Mouse (Mus musculus) G1E (cell line): ENCODE measurements around the gene Arl1. TPM values are rescaled to one million over a fixed set of nuclear protein-coding genes. Genes with fewer than 3 reads are reported as not detected.

ENCODE experiments used
- ATAC-seq: 2 replicates; pipeline ENCODE4 v1.8.0; 2016; ENCODE audit warnings: mild to moderate bottlenecking; ENCODE audit not compliant: insufficient number of reproducible peaks, poor library complexity, low FRiP score, severe bottlenecking; ENCODE audit errors: extremely low read depth
- DNase-seq: peaks from one replicate; pipeline ENCODE4 v3.0.0; 2012; ENCODE audit warnings: low spot score
- H3K27me3 ChIP-seq: 2 replicates; pipeline ENCODE4 v1.6.1; 2012; ENCODE audit warnings: mild to moderate bottlenecking, low read length, inconsistent platforms; ENCODE audit not compliant: insufficient read depth
- H3K36me3 ChIP-seq: replicated peaks from 2 replicates; pipeline ENCODE3; 2012; ENCODE audit warnings: mild to moderate bottlenecking, inconsistent platforms
- H3K4me1 ChIP-seq: 2 replicates; pipeline ENCODE4 v1.6.1; 2012; ENCODE audit warnings: low read depth, low read length, inconsistent platforms, mixed read lengths; ENCODE audit not compliant: insufficient read depth
- H3K4me3 ChIP-seq: 2 replicates; pipeline ENCODE4 v1.5.1; 2012; ENCODE audit warnings: low read depth, mild to moderate bottlenecking, inconsistent platforms, low read length, moderate library complexity, mixed read lengths
- H3K9me3 ChIP-seq: replicated peaks from 2 replicates; pipeline ENCODE4 v1.6.1; 2012; ENCODE audit warnings: inconsistent platforms
- CTCF ChIP-seq: IDR thresholded peaks from 2 replicates; pipeline ENCODE4 v1.5.1; 2012; ENCODE audit warnings: low read depth, low read length, inconsistent platforms, mixed read lengths
- GATA1 ChIP-seq: IDR thresholded peaks from 2 replicates; pipeline ENCODE4 v1.6.1; 2012; ENCODE audit warnings: borderline replicate concordance, low read length, inconsistent platforms, mixed read lengths
- GATA2 ChIP-seq: IDR thresholded peaks from 2 replicates; pipeline ENCODE4 v1.6.1; 2012; ENCODE audit warnings: low read depth, low read length, inconsistent platforms, borderline replicate concordance
- POLR2AphosphoS5 ChIP-seq: IDR thresholded peaks from 2 replicates; pipeline ENCODE4 v1.6.1; 2012; ENCODE audit warnings: low read depth, low read length, inconsistent platforms; ENCODE audit not compliant: insufficient replicate concordance
- TAL1 ChIP-seq: conservative IDR thresholded peaks from 2 replicates; pipeline ENCODE4 v1.6.1; 2012; ENCODE audit warnings: low read depth, low read length, inconsistent platforms, mixed read lengths
- polyA plus RNA-seq: library from polyadenylated mRNA; stranded (reverse); fragments of >175 nt; gene quantifications from 2 replicates; pipeline ENCODE4 v1.2.3, GENCODE M21; 2012
- total RNA-seq, 2 experiments: library from RNA; stranded (forward) in 1 of 2; stranded (reverse) in 1 of 2; fragments of 200-1000 nt in 1 of 2; fragments of >200 nt in 1 of 2; fragmentation: Nextera tagmentation in 1 of 2; gene quantifications; 2 replicates each; pipeline ENCODE4 v1.2.3; 2014 to 2017

Gene Arl1
- total RNA-seq (2014; fragmentation: Nextera tagmentation) = 70.6 and 76.5 TPM in 2 replicates
- 77.4 and 89.3 TPM in 2 replicates for total RNA-seq (2017)
- polyA plus RNA-seq = 30.2 and 31.7 TPM in 2 replicates

GRCm38 (mm10) chr10:88730571-88731495, at the start of gene Arl1:
Gene Arl1, plus strand, starts transcription at chr10:88730858.
- peaks cover 19% of the 10 kb centered on the region for H3K36me3 ChIP-seq
- peaks cover 7% of the 10 kb centered on the region; the same call in 1 of the 2 replicates for H3K27me3 ChIP-seq
- H3K4me3 ChIP-seq = peak within 1 kb of the TSS; percentile 97
- ATAC-seq = peak; percentile 86
- peaks cover 30% of the 10 kb centered on the region for H3K4me1 ChIP-seq
- peak; percentile 73 for DNase-seq
- no peaks in the 10 kb centered on the region for H3K9me3 ChIP-seq
- TF ChIP-seq POLR2AphosphoS5 = no peak
- no peak for TF ChIP-seq GATA1
- TF ChIP-seq GATA2 = no peak
- no peak for TF ChIP-seq CTCF
- TF ChIP-seq TAL1 = no peak

GRCm38 (mm10) chr10:88682904-88683563, 47.6 kb upstream of the Arl1 start:
- H3K27me3 ChIP-seq = 0 out of 2 replicates have a peak, but pooled peaks cover 2% of the 10 kb centered on the region
- no peaks in the 10 kb centered on the region; the same call in 1 of the 2 replicates for H3K4me1 ChIP-seq
- no peaks in the 10 kb centered on the region for H3K36me3 ChIP-seq
- ATAC-seq (no peak), DNase-seq (no peak)
- no peak overlapping the region for H3K4me3 ChIP-seq
- TF ChIP-seq POLR2AphosphoS5 = no peak
- TF ChIP-seq GATA1 = no peak
- TF ChIP-seq GATA2 = no peak
- TF ChIP-seq TAL1 = no peak
- H3K9me3 ChIP-seq = no peaks in the 10 kb centered on the region

DNA sequence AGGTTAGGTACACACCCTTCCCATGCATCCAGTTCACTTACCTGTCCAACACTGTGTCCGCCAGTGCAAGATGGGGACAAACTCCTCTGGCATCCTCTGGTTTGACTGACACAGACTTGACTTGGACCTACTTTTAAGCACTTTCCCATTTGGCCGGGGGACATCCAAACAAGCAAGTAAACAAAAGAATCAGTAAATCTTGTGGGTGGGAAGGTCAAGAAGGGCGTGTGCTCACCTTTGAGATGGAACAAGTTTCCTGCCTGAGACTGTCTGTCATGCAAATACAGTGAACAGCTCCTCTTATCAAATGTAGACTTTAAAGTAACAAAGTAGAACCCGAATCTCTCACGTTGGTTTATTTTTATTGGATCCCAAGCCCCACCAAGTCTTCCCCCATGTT, 45.7 kb upstream of the Arl1 start, which contains the start of gene Spic:
TSS of gene Spic (minus strand) at position 91 of the 400 bp plus-strand sequence.
- ATAC-seq (no peak), DNase-seq (no peak)
- H3K4me1 ChIP-seq = no peaks in the 10 kb centered on the region; the same call in 1 of the 2 replicates
- H3K4me3 ChIP-seq = peak within 1 kb of the TSS; percentile 43; the same call in 1 of the 2 replicates
- H3K27me3 ChIP-seq = 0 out of 2 replicates have a peak, but pooled peaks cover 2% of the 10 kb centered on the region
- no peak for TF ChIP-seq POLR2AphosphoS5
- no peak for TF ChIP-seq TAL1
- TF ChIP-seq CTCF = no peak
- no peak for TF ChIP-seq GATA1
- TF ChIP-seq GATA2 = no peak
- H3K36me3 ChIP-seq = no peaks in the 10 kb centered on the region
- no peaks in the 10 kb centered on the region for H3K9me3 ChIP-seq

- H3K4me1 ChIP-seq = no peaks in the 10 kb centered on the region
- peaks cover 13% of the 10 kb centered on the region for H3K9me3 ChIP-seq
- no peaks in the 10 kb centered on the region for H3K36me3 ChIP-seq
These were observed 29.7 kb upstream of the Arl1 start for GRCm38 (mm10) chr10:88700938-88701337.

DNA sequence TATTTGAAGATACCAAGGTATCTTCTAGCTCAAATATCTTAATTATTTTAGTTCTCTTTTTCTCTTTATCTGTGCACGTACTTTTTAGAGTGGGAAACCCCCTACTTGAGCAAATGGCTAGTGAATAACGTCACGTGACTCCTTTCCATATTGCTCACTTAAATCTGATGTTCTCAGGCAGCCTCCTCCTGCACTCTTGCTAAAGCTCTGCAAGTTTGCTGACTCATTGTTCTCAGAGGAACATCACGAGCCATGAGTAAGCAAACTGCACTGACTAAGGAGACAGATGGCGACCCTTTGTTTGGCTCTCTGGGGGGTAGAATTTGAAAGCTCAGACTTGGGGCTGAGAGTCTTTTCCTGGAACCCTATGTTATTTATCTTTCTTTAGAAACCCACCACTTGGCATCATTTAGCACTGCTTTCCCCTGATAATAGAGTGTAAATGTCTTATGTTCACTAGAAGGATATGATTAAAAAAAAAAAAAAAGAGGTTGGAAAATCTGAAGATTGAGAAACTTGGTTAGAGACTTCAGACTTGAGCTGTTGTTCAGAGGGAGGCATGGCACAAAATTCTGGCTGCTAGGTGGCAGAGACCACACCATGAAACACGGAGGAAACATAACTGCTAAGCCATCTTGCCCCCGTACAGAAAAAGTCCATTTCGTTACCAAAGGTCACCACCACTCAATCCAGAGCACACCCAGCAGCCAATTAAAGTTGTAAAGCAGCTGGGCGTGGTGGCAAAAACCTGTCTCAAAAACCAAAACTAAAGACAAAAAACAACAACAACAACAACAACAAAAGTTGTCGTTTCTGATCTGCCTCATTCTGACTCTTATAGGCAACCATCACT, 21.8 kb upstream of the Arl1 start:
- peaks cover 13% of the 10 kb centered on the region for H3K27me3 ChIP-seq
- ATAC-seq = peak; percentile 93
- H3K9me3 ChIP-seq = peaks cover 10% of the 10 kb centered on the region
- no peaks in the 10 kb centered on the region for H3K36me3 ChIP-seq
- no peak overlapping the region for H3K4me3 ChIP-seq
- TF ChIP-seq GATA1 (no peak), TAL1 (peak; percentile 15; the same call in 1 of the 2 replicates), GATA2 (no peak), POLR2AphosphoS5 (no peak)
- DNase-seq = peak; percentile 40
- H3K4me1 ChIP-seq = peaks cover 25% of the 10 kb centered on the region

More at GRCm38 (mm10) chr10:88700938-88701337, 29.7 kb upstream of the Arl1 start:
- Histone ChIP-seq H3K4me3 (no peak overlapping the region), H3K27me3 (peaks cover 12% of the 10 kb centered on the region; the same call in 1 of the 2 replicates)
- DNase-seq = no peak
- TF ChIP-seq POLR2AphosphoS5 (no peak), GATA1 (no peak), GATA2 (no peak)
- ATAC-seq = no peak
